Mouse (Mus musculus): ENCODE results near the gene Cd248.
"Not testable (repeated sequence)": the region's sequence is repeated elsewhere in the genome, so short reads cannot be mapped to it uniquely, and the experiment has no call there.

The Cd248 gene

GRCm38 (mm10) chr19:5073518-5073917 lies 5.6 kb downstream of the Cd248 start:
- DNase-seq (ENCODE audit: low spot score): no peak

GRCm38 (mm10) chr19:5079279-5079678 lies 11.4 kb downstream of the Cd248 start:
- DNase-seq (ENCODE audit: low spot score): no peak

GRCm38 (mm10) chr19:5082005-5082404 lies 14.1 kb downstream of the Cd248 start:
- no peak for DNase-seq (ENCODE audit: low spot score)

GRCm38 (mm10) chr19:5082596-5082995 lies 14.7 kb downstream of the Cd248 start:
- DNase-seq (ENCODE audit: low spot score): no peak

DNA sequence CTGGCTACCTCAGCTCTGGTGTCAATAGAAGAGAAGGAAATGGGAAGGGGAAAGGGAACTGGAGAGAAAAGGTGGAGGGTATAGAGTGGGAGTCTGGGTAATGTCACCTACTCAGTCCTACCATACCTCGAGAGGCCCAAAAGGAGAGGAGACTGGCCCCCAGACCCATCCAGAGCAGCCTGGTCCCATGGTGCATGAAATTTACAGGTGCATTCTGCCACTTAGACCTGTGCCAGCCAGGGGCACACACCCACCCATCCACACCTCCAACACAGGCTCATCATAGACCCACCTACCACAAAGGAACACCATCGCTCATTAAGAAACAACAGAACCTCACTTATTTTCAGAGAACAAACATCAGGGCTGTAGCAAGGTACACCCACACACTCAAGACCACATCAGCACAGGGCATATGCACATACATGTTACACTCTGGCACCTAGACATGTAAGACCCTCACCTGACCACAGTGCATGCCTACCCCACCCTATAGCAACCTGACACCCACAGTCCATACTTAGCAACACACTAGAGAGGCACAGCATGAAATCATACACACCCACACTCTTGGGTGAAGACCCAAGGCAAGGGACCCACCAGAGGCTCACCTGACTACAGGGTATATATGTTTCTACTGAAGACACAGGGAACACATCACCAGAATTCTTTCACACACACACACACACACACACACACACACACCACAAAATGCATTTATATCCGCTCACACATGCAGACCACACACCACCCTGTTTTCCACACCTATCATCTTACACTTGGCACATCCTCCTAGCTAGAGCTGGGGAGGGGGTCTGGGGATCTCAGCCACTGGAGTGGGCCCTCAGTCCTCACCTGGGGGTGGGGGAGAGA lies 16.3 kb downstream of the Cd248 start:
- DNase-seq (ENCODE audit: low spot score): no peak

DNA sequence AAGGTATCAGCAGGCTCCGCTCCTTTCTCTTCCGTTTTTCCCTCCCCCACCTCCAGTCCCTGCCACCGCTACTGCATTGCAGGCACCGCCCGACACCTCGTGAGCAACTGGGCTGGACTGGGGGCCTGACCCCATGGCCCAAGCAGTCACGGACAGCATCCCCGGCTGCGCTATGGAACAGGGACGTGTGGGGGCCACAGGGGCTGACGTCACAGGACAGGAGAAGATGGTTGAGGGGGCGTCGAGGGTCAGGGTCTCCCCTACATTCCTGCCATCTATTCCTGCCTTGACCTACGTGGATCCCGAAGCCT lies 16.9 kb downstream of the Cd248 start:
- no peak for DNase-seq (ENCODE audit: low spot score)

GRCm38 (mm10) chr19:5085145-5085863 lies 17.4 kb downstream of the Cd248 start, which contains the start of gene Tmem151a:
Tmem151a (minus strand) TSS chr19:5085531.
- DNase-seq (ENCODE audit: low spot score): peak; percentile 59

DNA sequence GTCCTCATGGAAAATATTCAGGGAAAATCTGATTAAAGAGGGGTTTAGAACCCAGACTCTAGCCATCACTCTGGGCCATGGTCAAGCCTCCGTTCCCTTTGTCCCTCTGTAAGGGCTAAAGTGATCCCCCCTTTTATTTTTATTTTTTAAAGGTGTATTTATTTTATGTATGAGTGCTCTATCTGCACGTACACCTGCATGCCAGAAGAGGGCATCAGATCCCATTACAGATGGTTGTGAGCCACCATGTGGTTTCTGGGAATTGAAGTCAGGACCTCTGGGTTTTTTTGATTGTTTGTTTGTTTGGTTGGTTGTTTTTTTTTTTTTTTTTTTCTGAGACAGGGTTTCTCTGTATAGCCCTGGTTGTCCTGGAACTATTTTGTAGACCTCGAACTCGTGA lies 18.7 kb downstream of the Cd248 start:
- not testable (repeated sequence) for DNase-seq (ENCODE audit: low spot score)

GRCm38 (mm10) chr19:5087884-5088728 lies 20.2 kb downstream of the Cd248 start, which contains the start of gene Yif1a:
Yif1a (plus strand) TSS chr19:5088538.
- peak; percentile 95 for DNase-seq (ENCODE audit: low spot score)

DNA sequence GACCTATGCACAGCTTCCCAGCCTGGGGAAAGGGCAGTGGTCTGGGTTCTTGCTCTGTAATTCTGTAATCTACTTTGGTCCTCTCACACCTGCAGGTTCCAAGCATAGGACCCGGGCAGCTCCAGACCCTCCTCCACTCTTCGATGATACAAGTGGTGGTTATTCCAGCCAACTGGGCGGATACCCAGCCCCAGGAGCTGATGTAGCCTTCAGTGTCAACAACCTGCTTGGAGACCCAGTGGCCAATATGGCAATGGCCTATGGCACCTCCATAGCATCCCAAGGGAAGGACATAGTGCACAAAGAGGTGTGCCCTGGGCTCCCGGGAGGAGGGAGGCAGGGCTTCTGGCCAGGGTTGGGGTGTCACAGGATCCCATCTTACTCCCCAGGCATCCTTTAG lies 21.4 kb downstream of the Cd248 start:
- DNase-seq (ENCODE audit: low spot score): no peak

DNA sequence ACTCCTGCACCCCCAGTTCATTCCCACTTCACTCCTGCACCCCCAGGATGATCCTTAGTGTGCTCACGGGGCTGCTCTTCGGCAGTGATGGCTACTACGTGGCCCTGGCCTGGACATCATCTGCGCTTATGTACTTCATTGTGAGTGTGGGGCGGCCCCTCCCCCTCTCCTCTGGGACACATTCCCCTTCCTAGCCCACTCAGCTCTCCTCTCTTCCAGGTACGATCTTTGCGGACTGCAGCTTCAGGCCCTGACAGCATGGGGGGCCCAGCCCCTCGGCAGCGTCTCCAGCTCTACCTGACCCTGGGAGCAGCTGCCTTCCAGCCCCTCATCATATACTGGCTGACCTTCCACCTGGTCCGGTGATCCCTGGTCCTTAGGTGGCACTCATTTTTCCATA lies 24.2 kb downstream of the Cd248 start:
- no peak for DNase-seq (ENCODE audit: low spot score)

DNA sequence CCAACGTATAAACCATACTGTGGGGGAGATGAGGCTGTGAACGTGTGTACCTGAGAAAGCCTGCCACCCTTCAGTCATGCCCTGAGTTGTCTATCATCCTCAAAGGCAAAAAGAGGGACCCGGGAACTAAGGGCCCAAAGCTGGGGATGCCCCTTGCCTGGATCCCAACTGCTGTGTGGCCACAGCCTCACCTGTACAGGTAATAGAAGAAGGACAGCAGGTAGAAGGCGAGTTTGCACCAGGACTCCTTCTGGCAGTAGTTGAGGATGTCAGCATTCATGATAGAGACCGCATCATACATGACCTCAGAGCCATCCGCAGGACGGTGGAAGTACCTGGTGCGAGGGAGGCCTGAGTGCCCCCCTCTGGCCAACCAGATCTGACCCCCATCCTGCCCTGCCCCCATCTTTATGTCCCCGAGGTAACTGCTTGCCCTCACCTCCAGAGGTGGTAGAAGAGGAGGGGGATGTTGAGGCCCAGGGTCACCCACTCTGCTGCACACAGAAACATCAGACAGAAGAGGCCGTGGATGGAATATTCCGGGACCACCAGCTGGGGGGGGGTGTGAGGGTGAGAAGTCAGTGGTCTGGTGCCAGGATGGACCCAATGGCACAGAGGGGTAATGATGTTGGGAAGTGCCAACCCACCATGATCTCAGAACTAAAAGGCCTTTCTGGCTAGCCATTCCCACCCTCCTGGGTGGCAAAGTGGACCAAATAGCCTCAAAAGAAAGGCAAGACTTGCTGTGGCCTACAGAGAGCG lies 25.8 kb downstream of the Cd248 start:
- no peak for DNase-seq (ENCODE audit: low spot score)

GRCm38 (mm10) chr19:5094243-5094632 lies 26.4 kb downstream of the Cd248 start:
- peak; percentile 91 for DNase-seq (ENCODE audit: low spot score)

DNA sequence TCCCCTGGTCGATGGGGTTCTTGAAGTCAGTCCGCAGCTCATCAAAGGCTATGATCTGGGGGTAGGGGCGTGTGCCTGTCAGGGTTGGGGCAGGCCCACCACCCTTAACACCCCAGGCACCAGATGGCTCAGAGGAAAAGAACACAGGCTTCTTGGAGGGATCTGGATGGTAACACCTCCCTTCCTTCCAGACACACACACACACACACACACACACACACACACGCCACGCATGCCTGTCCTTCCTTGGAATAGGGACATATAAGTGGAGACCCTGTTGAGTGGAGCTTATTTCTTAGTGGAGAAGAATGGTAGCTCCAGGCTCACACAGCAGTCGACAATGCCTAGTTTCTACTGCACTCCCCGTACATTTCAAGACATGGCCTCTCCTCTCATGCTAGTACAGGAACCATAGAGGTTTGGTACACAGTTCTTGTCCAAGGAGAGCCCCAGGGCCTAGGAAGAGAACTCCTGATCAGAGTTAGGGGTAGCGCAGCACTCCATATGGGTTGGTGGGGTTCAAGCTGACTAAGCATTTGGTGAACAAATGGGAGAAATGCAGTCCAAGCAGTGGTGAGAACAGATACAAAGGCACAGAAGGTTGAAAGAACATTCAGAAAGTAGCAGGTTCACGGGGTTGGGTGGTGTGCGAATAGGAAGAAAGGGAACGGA lies 27.0 kb downstream of the Cd248 start:
- no peak for DNase-seq (ENCODE audit: low spot score)

- DNase-seq (ENCODE audit: low spot score): no peak
Measured at GRCm38 (mm10) chr19:5095887-5096474, 28.1 kb downstream of the Cd248 start.

DNA sequence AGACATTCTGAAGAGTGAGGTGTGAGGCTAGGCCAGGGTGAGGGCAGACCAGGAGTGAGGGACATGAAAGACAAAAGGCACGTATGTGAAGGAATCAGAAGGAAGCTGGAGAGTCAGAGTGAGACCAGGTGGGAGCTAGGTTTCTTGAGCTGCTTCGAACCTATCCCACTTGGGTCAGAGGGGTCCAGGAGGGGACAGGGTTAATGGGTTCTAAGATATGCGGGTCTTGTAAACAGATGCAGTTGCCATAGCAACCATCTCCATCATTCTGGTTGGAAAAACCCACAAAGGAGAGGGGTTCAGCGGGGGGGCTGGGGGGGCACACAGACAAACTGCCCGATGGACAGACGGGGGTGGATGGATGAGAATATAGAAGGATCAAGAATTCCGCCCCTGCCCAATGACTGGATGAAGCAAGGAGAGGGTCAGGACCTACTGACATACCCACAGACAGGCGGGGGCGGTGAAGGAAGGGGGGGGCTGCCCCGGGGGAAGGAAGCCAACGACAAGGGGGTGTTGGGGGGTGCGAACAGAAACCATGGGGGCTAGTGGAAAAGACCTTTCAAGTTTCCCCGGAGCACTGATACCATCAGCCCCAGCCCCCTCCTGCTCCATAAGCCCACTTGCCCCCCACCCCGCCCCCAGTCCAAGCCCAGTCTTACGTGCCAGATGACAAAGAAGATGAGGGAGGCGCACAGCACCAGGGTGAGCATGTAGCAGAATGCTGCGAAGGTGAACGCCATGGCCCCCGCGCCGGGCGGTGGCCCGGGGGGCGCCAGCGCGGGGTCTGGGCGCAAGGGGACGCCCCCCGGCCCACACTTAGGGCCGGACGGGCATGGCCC lies 29.9 kb downstream of the Cd248 start:
- DNase-seq (ENCODE audit: low spot score): no peak

GRCm38 (mm10) chr19:5098363-5099143 lies 30.7 kb downstream of the Cd248 start, which contains the start of gene Cnih2:
Cnih2 (minus strand) TSS chr19:5098521.
- DNase-seq (ENCODE audit: low spot score): peak; percentile 60

- no peak for DNase-seq (ENCODE audit: low spot score)
Measured at GRCm38 (mm10) chr19:5106074-5106473, 38.2 kb downstream of the Cd248 start.

DNA sequence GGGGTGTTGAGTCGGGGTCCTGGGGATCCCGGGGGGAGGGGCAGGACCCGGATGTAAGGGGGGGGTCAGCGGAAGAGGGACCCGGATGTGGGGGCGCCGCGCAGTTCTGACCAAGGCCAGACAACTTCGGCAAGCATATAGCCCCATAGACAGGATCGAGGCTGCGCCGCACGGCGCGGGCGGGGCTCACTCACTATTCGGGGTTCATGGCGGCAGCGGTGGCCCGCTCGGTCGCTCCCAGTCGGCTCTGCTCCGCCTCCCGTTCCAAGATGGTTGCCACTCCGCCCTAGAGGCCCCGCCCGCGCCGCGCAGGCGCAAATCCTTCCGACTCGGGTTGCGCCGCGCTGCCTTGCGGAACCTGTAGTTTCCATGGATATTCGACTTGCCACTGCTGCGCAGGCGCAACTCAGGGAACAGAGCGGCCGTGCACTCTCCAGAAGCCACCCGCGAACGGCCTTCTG lies 38.9 kb downstream of the Cd248 start, which contains the start of gene Rab1b:
Rab1b (minus strand) TSS at position 342 of the 461 bp plus-strand sequence.
- DNase-seq (ENCODE audit: low spot score): peak; percentile 98

All from urinary bladder, postnatal 14 days (tissue).